Mouse (Mus musculus): ENCODE data around the gene Ube2m. TPM values are rescaled to one million over a fixed set of nuclear protein-coding genes. Genes with fewer than 3 reads are reported as not detected.
A peak's percentile ranks its signal among the peaks of the same experiment; 100 is the strongest.
"Not testable (repeated sequence)": the region's sequence is repeated elsewhere in the genome, so short reads cannot be mapped to it uniquely, and the experiment has no call there.

Gene Ube2m
- total RNA-seq (2021) = 100 to 1,000 TPM; 169 to 201 TPM
- 242 and 328 TPM in 2 replicates for polyA plus RNA-seq (2012; rRNA removed)
- long read RNA-seq, transcript Ube2m-201 (6 exons, 1,472 nt) = major isoform, 282 of 297 reads
- long read RNA-seq, partial matches to known transcripts = 6 of 297 reads
- long read RNA-seq, other reads (novel, unspliced or antisense) = 9 of 297 reads

DNA sequence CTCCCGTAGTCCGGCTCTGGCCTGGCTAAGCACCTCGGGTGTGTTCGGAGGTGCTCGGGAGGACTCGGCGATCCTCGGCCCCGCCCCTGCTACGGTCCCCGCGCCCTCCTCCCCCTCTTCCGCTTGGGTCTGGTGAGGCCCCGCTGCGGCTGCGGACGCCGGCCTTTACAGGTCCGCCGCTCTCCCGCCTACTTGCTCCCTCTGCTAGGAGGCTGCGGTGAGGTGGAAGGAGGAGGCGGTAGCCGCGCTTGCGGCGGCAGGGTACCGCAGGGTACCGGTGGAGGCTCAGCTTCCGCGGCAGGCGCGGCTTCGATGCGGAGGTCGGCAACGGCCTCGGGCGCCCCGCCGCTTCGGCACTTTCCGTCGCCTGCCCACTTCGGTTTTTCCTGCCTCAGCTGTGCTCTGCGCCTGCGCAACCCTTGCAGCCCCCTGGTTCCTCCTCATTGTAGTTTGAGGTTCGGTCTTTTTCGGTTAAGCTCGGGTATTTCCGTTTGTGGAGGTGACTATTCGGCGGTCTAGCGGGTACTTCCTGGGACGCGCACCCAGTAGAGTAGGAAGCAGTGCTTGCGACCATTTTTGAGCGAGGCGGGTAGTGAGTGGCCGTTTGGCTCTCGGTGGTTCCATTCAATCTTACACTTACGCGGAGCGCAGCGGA lies at the start of gene Ube2m:
Gene Ube2m, minus strand, starts transcription at position 375 of the 655 bp plus-strand sequence.
- DNase-seq = peak; percentile 99 to 100
- under 1% methylated on average over 65 of the region's 65 CpGs for WGBS
- H3K79me2 ChIP-seq (replicated peaks; ENCODE audit: control insufficient read depth, insufficient read depth, low read length) = no peaks in the 10 kb centered on the region
- H3K36me3 ChIP-seq (ENCODE audit: control insufficient read depth, insufficient read depth, low read length) = no peaks in the 10 kb centered on the region; the same call in 1 of the 2 replicates
- intact Hi-C loops (cut with DNase I) = loop anchor here (2.0 to 10.0 kb wide), 4 partner anchors 17 to 563 kb away; partner anchors contain the start of genes Mzf1, Rps5, Zfp110 and Zfp606
- TF ChIP-seq EP300 (IDR thresholded peaks at IDR 0.05; ENCODE audit: insufficient read depth, low read depth, low read length) (no peak; the same call in 1 of the 2 replicates), CTCF (IDR thresholded peaks at IDR 0.05) (no peak), POLR2A (IDR thresholded peaks at IDR 0.05; ENCODE audit: insufficient read depth, low read depth, low read length) (peak; percentile 87)
- peaks cover 9% of the 10 kb centered on the region for H3K4me1 ChIP-seq (ENCODE audit: control insufficient read depth, insufficient read depth, low read length)
- H3K27ac ChIP-seq = peak within 1 kb of the TSS; percentile 100
- peak within 1 kb of the TSS; percentile 97 for H3K9ac ChIP-seq (ENCODE audit: low read depth, low read length)
- peak within 1 kb of the TSS; percentile 100 for H3K4me3 ChIP-seq
- no peaks in the 10 kb centered on the region for H3K27me3 ChIP-seq (ENCODE audit: control insufficient read depth, insufficient read depth, low read length)

DNA sequence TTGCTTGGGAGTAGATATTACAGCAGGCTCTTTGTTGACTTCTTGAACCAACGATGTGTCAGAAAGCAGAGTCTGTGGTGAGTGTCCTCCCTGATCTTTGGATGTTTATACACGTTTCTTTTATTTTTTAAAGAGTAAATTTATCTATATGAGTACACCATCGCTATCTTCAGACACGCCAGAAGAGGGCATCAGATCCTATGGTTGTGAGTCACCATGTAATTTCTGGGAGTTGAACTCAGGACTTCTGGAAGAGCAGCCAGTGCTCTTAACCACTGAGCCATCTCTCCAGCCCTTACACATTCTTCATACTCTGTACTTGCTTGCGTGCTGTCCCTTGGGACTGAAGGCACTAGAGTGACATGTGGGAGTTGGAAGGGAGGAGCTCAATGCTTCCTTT lies 34.2 kb upstream of the Ube2m start:
- Histone ChIP-seq H3K36me3 (ENCODE audit: control insufficient read depth, insufficient read depth, low read length) (no peaks in the 10 kb centered on the region), H3K4me3 (no peak overlapping the region), H3K27me3 (ENCODE audit: control insufficient read depth, insufficient read depth, low read length) (no peaks in the 10 kb centered on the region), H3K4me1 (ENCODE audit: control insufficient read depth, insufficient read depth, low read length) (no peaks in the 10 kb centered on the region), H3K27ac (no peak overlapping the region), H3K9ac (ENCODE audit: low read depth, low read length) (no peak overlapping the region), H3K79me2 (replicated peaks; ENCODE audit: control insufficient read depth, insufficient read depth, low read length) (no peaks in the 10 kb centered on the region)
- intact Hi-C loops (cut with DNase I) = no loop called here
- no peak for DNase-seq
- 49% methylated on average over 5 of the region's 5 CpGs for WGBS
- TF ChIP-seq CTCF (IDR thresholded peaks at IDR 0.05) (no peak), POLR2A (IDR thresholded peaks at IDR 0.05; ENCODE audit: insufficient read depth, low read depth, low read length) (no peak), EP300 (IDR thresholded peaks at IDR 0.05; ENCODE audit: insufficient read depth, low read depth, low read length) (no peak)

DNA sequence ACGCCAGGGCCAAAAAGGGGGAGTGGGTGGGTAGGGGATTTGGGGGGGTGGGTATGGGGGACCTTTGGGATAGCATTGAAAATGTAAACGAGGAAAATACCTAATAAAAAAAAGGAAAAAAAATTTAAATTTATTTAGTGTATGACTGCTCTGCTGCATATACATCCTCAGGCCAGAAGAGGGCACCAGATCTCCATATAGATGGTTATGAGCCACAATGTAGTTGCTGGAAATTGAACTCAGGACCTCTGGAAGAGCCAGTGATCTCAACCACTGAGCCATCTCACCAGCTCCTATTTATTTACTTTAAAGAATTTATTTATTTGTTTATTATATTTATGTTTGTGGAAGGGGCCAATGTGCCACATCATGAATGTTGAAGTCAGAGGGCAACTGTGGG lies 25.3 kb upstream of the Ube2m start:
- H3K79me2 ChIP-seq (replicated peaks; ENCODE audit: control insufficient read depth, insufficient read depth, low read length); DNase-seq; intact Hi-C loops (cut with DNase I); H3K36me3 ChIP-seq (ENCODE audit: control insufficient read depth, insufficient read depth, low read length); H3K27me3 ChIP-seq (ENCODE audit: control insufficient read depth, insufficient read depth, low read length); H3K4me1 ChIP-seq (ENCODE audit: control insufficient read depth, insufficient read depth, low read length); H3K4me3 ChIP-seq; H3K9ac ChIP-seq (ENCODE audit: low read depth, low read length); H3K27ac ChIP-seq: not testable (repeated sequence)
- TF ChIP-seq CTCF (IDR thresholded peaks at IDR 0.05) = peak; percentile 61
- WGBS = 52% methylated on average over 2 of the region's 2 CpGs

DNA sequence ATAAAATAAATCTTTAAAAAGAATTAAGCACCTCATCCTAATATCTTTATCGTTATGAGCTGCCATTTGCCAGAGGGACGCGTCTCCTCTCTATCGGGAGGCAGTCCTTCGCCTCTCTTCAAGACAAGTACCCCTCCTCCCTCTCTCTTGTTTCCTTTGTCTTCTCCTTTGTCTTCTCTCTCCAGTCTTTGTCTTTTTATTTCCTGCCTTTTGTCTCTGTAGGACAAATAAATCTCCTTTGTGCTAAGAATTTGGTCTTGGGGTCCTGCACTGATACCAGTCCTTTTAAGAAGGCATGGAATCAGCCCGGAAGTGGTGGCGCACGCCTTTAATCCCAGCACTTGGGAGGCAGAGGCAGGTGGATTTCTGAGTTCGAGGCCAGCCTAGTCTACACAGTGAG lies 21.5 kb upstream of the Ube2m start:
- no peak overlapping the region for H3K27ac ChIP-seq
- WGBS = 80% methylated on average over 9 of the region's 9 CpGs
- TF ChIP-seq CTCF (IDR thresholded peaks at IDR 0.05) (no peak), POLR2A (IDR thresholded peaks at IDR 0.05; ENCODE audit: insufficient read depth, low read depth, low read length) (no peak), EP300 (IDR thresholded peaks at IDR 0.05; ENCODE audit: insufficient read depth, low read depth, low read length) (no peak)
- H3K4me1 ChIP-seq (ENCODE audit: control insufficient read depth, insufficient read depth, low read length) = no peaks in the 10 kb centered on the region
- no peak overlapping the region for H3K9ac ChIP-seq (ENCODE audit: low read depth, low read length)
- H3K36me3 ChIP-seq (ENCODE audit: control insufficient read depth, insufficient read depth, low read length) = no peaks in the 10 kb centered on the region
- no peaks in the 10 kb centered on the region for H3K79me2 ChIP-seq (replicated peaks; ENCODE audit: control insufficient read depth, insufficient read depth, low read length)
- no peak overlapping the region for H3K4me3 ChIP-seq
- no peak for DNase-seq
- intact Hi-C loops (cut with DNase I) = no loop called here
- H3K27me3 ChIP-seq (ENCODE audit: control insufficient read depth, insufficient read depth, low read length) = no peaks in the 10 kb centered on the region

DNA sequence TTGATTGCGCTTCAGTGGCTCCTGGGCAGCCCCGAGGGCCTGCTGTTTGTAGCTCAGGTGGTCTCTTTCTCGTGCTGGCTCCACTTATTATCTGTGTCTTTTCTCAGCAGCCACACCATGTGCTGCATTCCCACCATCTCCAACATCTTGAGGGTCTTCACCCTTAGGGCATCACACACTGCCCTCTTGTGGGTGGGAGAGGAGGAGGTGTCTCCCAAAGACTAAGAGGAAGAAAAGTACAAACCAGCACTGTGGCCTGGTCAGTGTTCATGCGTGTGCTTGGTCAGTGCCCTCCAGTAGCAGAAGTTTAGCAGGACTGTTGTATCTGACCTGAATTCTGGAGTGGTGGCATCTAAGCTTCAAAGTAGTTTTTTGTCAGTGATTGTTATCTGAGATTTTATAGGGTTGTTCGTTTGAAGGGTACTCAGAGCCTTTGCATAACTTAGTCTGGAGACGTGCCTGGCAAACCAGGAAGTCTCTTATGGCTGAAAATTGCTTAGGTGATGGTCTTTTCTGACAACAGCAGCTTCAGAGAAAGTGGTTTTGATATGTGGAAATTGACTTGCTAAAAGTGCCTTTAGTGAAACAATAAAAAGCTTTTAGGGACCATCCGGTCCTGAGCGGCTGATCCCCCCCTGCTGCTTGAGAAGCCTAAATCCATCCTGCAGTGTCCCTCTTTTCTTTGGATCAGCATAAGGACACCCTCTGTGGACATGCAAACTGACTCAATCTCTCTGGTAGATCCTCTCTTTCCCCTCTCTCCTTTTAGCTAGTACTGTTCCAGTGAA lies 19.0 kb upstream of the Ube2m start:
- H3K79me2 ChIP-seq (replicated peaks; ENCODE audit: control insufficient read depth, insufficient read depth, low read length) = no peaks in the 10 kb centered on the region
- no peaks in the 10 kb centered on the region for H3K4me1 ChIP-seq (ENCODE audit: control insufficient read depth, insufficient read depth, low read length)
- WGBS = 63% methylated on average over 8 of the region's 8 CpGs
- intact Hi-C loops (cut with DNase I) = no loop called here
- TF ChIP-seq EP300 (IDR thresholded peaks at IDR 0.05; ENCODE audit: insufficient read depth, low read depth, low read length) = no peak
- TF ChIP-seq POLR2A (IDR thresholded peaks at IDR 0.05; ENCODE audit: insufficient read depth, low read depth, low read length) = no peak
- TF ChIP-seq CTCF (IDR thresholded peaks at IDR 0.05) = peak; percentile 21; the same call in 1 of the 2 replicates
- H3K9ac ChIP-seq (ENCODE audit: low read depth, low read length) = no peak overlapping the region
- no peaks in the 10 kb centered on the region for H3K27me3 ChIP-seq (ENCODE audit: control insufficient read depth, insufficient read depth, low read length)
- DNase-seq = no peak
- H3K36me3 ChIP-seq (ENCODE audit: control insufficient read depth, insufficient read depth, low read length) = no peaks in the 10 kb centered on the region
- no peak overlapping the region for H3K4me3 ChIP-seq
- H3K27ac ChIP-seq = no peak overlapping the region

Data from heart, adult 2 months (tissue).